Mouse (Mus musculus) forebrain, postnatal 0 days (tissue): ENCODE measurements around the gene Ppcdc. TPM values are rescaled to one million over a fixed set of nuclear protein-coding genes. Genes with fewer than 3 reads are reported as not detected.

Experiments used
- ATAC-seq: fragments of 200-750 bp; cut with Nextera tagmentation; 2 replicates; pipeline ENCODE4 v1.8.0; 2017; ENCODE audit warnings: mild to moderate bottlenecking, moderate library complexity
- DNase-seq: peaks from one replicate; pipeline ENCODE4 v3.0.0-alpha.2; 2015
- H3K27ac ChIP-seq: fragments of 300-500 bp; sonication (generic); 2 replicates; pipeline ENCODE4 v1.5.1; 2014; ENCODE audit warnings: low read depth, mild to moderate bottlenecking, antibody characterized with exemption, low read length, moderate library complexity, mixed read lengths
- H3K27me3 ChIP-seq: fragments of 300-500 bp; sonication (generic); 2 replicates; pipeline ENCODE4 v1.6.1; 2014; ENCODE audit warnings: mild to moderate bottlenecking, low read length, mixed read lengths; ENCODE audit not compliant: insufficient read depth
- H3K36me3 ChIP-seq: fragments of 300-500 bp; sonication (generic); 2 replicates; pipeline ENCODE4 v1.6.1; 2014; ENCODE audit warnings: mild to moderate bottlenecking, moderate library complexity; ENCODE audit not compliant: insufficient read depth
- H3K4me1 ChIP-seq: fragments of 300-500 bp; sonication (generic); 2 replicates; pipeline ENCODE4 v1.6.1; 2014; ENCODE audit warnings: antibody characterized with exemption; ENCODE audit not compliant: insufficient read depth
- H3K4me2 ChIP-seq: fragments of 300-500 bp; sonication (generic); 2 replicates; pipeline ENCODE4 v1.6.1; 2014; ENCODE audit warnings: low read depth, mild to moderate bottlenecking, moderate library complexity
- H3K4me3 ChIP-seq: fragments of 300-500 bp; sonication (generic); 2 replicates; pipeline ENCODE4 v1.5.1; 2014; ENCODE audit warnings: low read depth, low read length, mixed read lengths
- H3K9ac ChIP-seq: fragments of 300-500 bp; sonication (generic); 2 replicates; pipeline ENCODE4 v1.6.1; 2014; ENCODE audit warnings: mild to moderate bottlenecking
- H3K9me3 ChIP-seq: fragments of 300-500 bp; sonication (generic); 2 replicates; pipeline ENCODE4 v1.6.1; 2016; ENCODE audit warnings: low read length
- CTCF ChIP-seq: sonication (generic); IDR thresholded peaks from 2 replicates; pipeline ENCODE4 v1.5.1; 2016; ENCODE audit warnings: antibody characterized with exemption, control low read depth, low read depth
- WGBS: fragments of 180-500 bp; shearing (Covaris S2); extraction: QIAGEN DNeasy Blood & Tissue Kit; methylation state at CpG from one replicate; pipeline ENCODE4 v1.1.7; 2014; 5-methylcytosine and 5-hydroxymethylcytosine counted together
- polyA plus RNA-seq: library from polyadenylated mRNA; unstranded; fragments of >200 nt; fragmentation: Nextera tagmentation; extraction: Ambion mirVana; gene quantifications from 2 replicates; pipeline ENCODE4 v1.2.1, GENCODE M21; 2015
- total RNA-seq: library from RNA; depleted of rRNA; stranded (reverse); fragments of >200 nt; gene quantifications from 2 replicates; pipeline ENCODE4 v1.2.3, GENCODE M21; 2014

Gene Ppcdc
- total and polyA plus RNA-seq, 2 experiments from 2014 or later = 18.3 to 20.5 TPM

GRCm38 (mm10) chr9:57466101-57466500, 26.2 kb upstream of the Ppcdc start:
- H3K9ac ChIP-seq = no peak overlapping the region
- no peak for ATAC-seq
- no peaks in the 10 kb centered on the region for H3K27me3 ChIP-seq
- no peak for DNase-seq
- no peak overlapping the region for H3K27ac ChIP-seq
- H3K4me2 ChIP-seq = peak overlapping the region; percentile 85
- WGBS = 78% methylated on average over 3 of the region's 3 CpGs
- H3K4me1 ChIP-seq = peaks cover 9% of the 10 kb centered on the region; the same call in 1 of the 2 replicates
- no peak overlapping the region; the same call in 1 of the 2 replicates for H3K4me3 ChIP-seq
- H3K36me3 ChIP-seq = peaks cover 14% of the 10 kb centered on the region
- TF ChIP-seq CTCF = no peak
- H3K9me3 ChIP-seq = no peaks in the 10 kb centered on the region

- no peak for TF ChIP-seq CTCF
Observed at GRCm38 (mm10) chr9:57462866-57463265, 22.9 kb upstream of the Ppcdc start.

GRCm38 (mm10) chr9:57459707-57460106, 19.8 kb upstream of the Ppcdc start:
- ATAC-seq = no peak
- H3K27me3 ChIP-seq = no peaks in the 10 kb centered on the region
- no peaks in the 10 kb centered on the region for H3K9me3 ChIP-seq
- peaks cover 14% of the 10 kb centered on the region for H3K36me3 ChIP-seq
- peak; percentile 55 for TF ChIP-seq CTCF
- H3K9ac ChIP-seq = no peak overlapping the region
- no peak overlapping the region for H3K4me2 ChIP-seq
- no peak overlapping the region for H3K27ac ChIP-seq
- WGBS = 98% methylated on average over 2 of the region's 2 CpGs
- no peak overlapping the region for H3K4me3 ChIP-seq
- no peak for DNase-seq
- no peaks in the 10 kb centered on the region for H3K4me1 ChIP-seq

More at GRCm38 (mm10) chr9:57462866-57463265, 22.9 kb upstream of the Ppcdc start:
- H3K36me3 ChIP-seq = peaks cover 14% of the 10 kb centered on the region
- no peak overlapping the region for H3K4me3 ChIP-seq
- H3K27me3 ChIP-seq = no peaks in the 10 kb centered on the region
- peaks cover 9% of the 10 kb centered on the region; the same call in 1 of the 2 replicates for H3K4me1 ChIP-seq
- H3K9ac ChIP-seq = no peak overlapping the region
- DNase-seq = no peak
- 89% methylated on average over 6 of the region's 6 CpGs for WGBS
- H3K27ac ChIP-seq = no peak overlapping the region
- H3K9me3 ChIP-seq = no peaks in the 10 kb centered on the region
- no peak for ATAC-seq
- no peak overlapping the region for H3K4me2 ChIP-seq

- no peaks in the 10 kb centered on the region for H3K4me1 ChIP-seq
- no peaks in the 10 kb centered on the region for H3K9me3 ChIP-seq
- H3K9ac ChIP-seq = no peak overlapping the region
- H3K27me3 ChIP-seq = no peaks in the 10 kb centered on the region
- WGBS = 91% methylated on average over 4 of the region's 4 CpGs
- H3K36me3 ChIP-seq = peaks cover 30% of the 10 kb centered on the region
- ATAC-seq (no peak), DNase-seq (no peak)
- H3K27ac ChIP-seq = no peak overlapping the region
- no peak for TF ChIP-seq CTCF
- no peak overlapping the region for H3K4me3 ChIP-seq
- no peak overlapping the region for H3K4me2 ChIP-seq
Observed at GRCm38 (mm10) chr9:57453516-57453915, 13.6 kb upstream of the Ppcdc start.

GRCm38 (mm10) chr9:57452624-57453462, 12.9 kb upstream of the Ppcdc start:
- H3K9me3 ChIP-seq = no peaks in the 10 kb centered on the region
- ATAC-seq = no peak
- no peak overlapping the region for H3K4me2 ChIP-seq
- no peak for TF ChIP-seq CTCF
- 86% methylated on average over 8 of the region's 8 CpGs for whole genome bisulfite sequencing
- H3K27ac ChIP-seq = no peak overlapping the region
- H3K9ac ChIP-seq = no peak overlapping the region
- H3K4me3 ChIP-seq = no peak overlapping the region
- no peaks in the 10 kb centered on the region for H3K4me1 ChIP-seq
- peaks cover 36% of the 10 kb centered on the region for H3K36me3 ChIP-seq
- no peak for DNase-seq
- H3K27me3 ChIP-seq = no peaks in the 10 kb centered on the region

- H3K27me3 ChIP-seq = no peaks in the 10 kb centered on the region
- no peak overlapping the region for H3K4me2 ChIP-seq
- H3K9me3 ChIP-seq = no peaks in the 10 kb centered on the region
- H3K9ac ChIP-seq = no peak overlapping the region
- H3K27ac ChIP-seq = no peak overlapping the region
- 79% methylated on average over 1 of the region's 1 CpGs for WGBS
- no peak for DNase-seq
- no peaks in the 10 kb centered on the region for H3K4me1 ChIP-seq
- no peak; the same call in 1 of the 2 replicates for ATAC-seq
- peak; percentile 60 for TF ChIP-seq CTCF
- peaks cover 64% of the 10 kb centered on the region for H3K36me3 ChIP-seq
- H3K4me3 ChIP-seq = no peak overlapping the region
Observed at GRCm38 (mm10) chr9:57449715-57450114, 9.8 kb upstream of the Ppcdc start.

- no peaks in the 10 kb centered on the region for H3K27me3 ChIP-seq
- 0 out of 2 replicates have a peak overlapping the region, but pooled peaks have one; percentile 29 for H3K27ac ChIP-seq
- no peak overlapping the region for H3K4me3 ChIP-seq
- no peak for TF ChIP-seq CTCF
- H3K4me2 ChIP-seq = no peak overlapping the region
- no peak overlapping the region for H3K9ac ChIP-seq
- DNase-seq (no peak), ATAC-seq (no peak)
- WGBS = 88% methylated on average over 1 of the region's 1 CpGs
- 0 out of 2 replicates have a peak, but pooled peaks cover 6% of the 10 kb centered on the region for H3K4me1 ChIP-seq
- H3K36me3 ChIP-seq = peaks cover 43% of the 10 kb centered on the region
- H3K9me3 ChIP-seq = no peaks in the 10 kb centered on the region
Observed at GRCm38 (mm10) chr9:57440620-57441019, 696 bp upstream of the Ppcdc start.
